Mouse (Mus musculus): ENCODE data around the gene Ptprm. TPM values are rescaled to one million over a fixed set of nuclear protein-coding genes. Genes with fewer than 3 reads are reported as not detected.

Gene Ptprm
- polyA plus RNA-seq, 1 experiment from 2014 or later = 17.7 TPM

DNA sequence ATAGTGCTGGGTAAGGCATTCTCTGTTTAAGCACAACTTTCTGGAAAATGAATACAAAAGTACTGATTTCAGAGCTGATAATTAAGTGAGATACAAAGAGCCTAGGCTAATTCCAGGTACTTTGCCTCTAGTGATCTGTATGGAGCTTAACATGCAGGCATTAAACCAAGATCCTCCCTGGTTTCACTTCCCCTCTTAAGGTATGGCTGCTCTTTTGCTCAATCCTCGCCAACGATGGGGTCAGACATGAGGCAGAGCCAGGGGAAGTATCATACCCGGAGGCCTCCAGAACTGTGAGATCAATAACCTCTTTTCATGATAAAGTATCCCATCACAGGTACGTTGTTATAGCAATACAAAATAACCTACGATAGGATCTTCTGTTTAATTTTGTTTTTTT is 5.3 kb upstream of the Ptprm start:
- no peak overlapping the region for H3K4me3 ChIP-seq
- no peak overlapping the region for H3K4me2 ChIP-seq
- H3K36me3 ChIP-seq = no peaks in the 10 kb centered on the region
- 0 out of 2 replicates have a peak, but pooled peaks cover 6% of the 10 kb centered on the region for H3K27me3 ChIP-seq
- ATAC-seq (ENCODE audit: insufficient number of reproducible peaks, low FRiP score, low TSS enrichment, low read depth) = no peak
- no peaks in the 10 kb centered on the region for H3K9me3 ChIP-seq
- 87% methylated on average over 5 of the region's 5 CpGs for WGBS
- H3K9ac ChIP-seq = no peak overlapping the region
- no peak overlapping the region for H3K27ac ChIP-seq
- H3K4me1 ChIP-seq = peaks cover 7% of the 10 kb centered on the region; the same call in 1 of the 2 replicates

DNA sequence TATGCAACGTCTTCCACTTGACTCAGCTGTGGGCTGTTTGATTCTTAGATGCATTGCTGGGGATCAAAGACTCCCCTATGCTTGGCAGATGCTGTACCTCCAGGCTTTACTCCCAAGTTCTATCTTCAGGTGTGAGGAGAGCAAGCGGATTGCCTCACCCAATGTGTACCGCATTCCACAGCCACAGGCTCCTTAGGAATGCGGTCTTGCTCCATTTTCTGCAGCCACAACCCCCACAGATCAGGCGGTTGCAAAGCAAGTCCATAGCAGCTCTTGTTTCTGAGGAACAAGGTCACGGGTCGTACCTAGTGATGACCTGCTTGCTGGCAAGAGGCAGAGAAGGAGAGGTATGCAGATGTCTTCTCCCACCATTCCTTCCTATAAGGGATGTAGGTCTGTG is 4.3 kb upstream of the Ptprm start:
- H3K4me2 ChIP-seq = no peak overlapping the region
- no peak for ATAC-seq (ENCODE audit: insufficient number of reproducible peaks, low FRiP score, low TSS enrichment, low read depth)

DNA sequence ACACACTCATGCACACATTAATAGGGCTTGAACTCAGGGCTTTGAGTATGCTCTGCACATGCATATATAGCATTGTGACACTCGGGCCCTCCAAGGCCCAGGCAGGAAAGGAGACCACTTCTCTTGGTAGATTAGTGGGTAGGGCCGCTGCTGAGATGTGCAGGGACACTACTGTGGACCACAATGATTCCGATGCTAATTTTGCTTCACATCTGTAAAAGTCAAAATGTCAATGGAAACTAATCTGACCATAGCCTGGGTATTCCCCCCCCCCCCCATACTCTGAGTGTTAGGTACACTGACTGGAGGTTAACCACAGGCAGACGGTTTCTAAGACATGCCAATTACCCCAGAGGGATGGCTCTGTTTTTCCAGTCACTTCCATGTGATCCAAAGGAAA is 2.9 kb upstream of the Ptprm start:
- H3K27ac ChIP-seq = no peak overlapping the region
- ATAC-seq (ENCODE audit: insufficient number of reproducible peaks, low FRiP score, low TSS enrichment, low read depth) = no peak
- no peak overlapping the region for H3K9ac ChIP-seq
- H3K4me3 ChIP-seq = no peak overlapping the region
- 79% methylated on average over 4 of the region's 4 CpGs for WGBS
- H3K27me3 ChIP-seq = 0 out of 2 replicates have a peak, but pooled peaks cover 6% of the 10 kb centered on the region
- H3K4me2 ChIP-seq = no peak overlapping the region
- H3K4me1 ChIP-seq = peaks cover 10% of the 10 kb centered on the region; the same call in 1 of the 2 replicates
- no peaks in the 10 kb centered on the region for H3K9me3 ChIP-seq
- H3K36me3 ChIP-seq = no peaks in the 10 kb centered on the region

More for the DNA sequence above, 4.3 kb upstream of the Ptprm start:
- Histone ChIP-seq H3K27me3 (0 out of 2 replicates have a peak, but pooled peaks cover 6% of the 10 kb centered on the region), H3K4me1 (peaks cover 7% of the 10 kb centered on the region; the same call in 1 of the 2 replicates), H3K36me3 (no peaks in the 10 kb centered on the region), H3K9ac (no peak overlapping the region), H3K9me3 (no peaks in the 10 kb centered on the region), H3K27ac (no peak overlapping the region), H3K4me3 (no peak overlapping the region)
- 72% methylated on average over 7 of the region's 7 CpGs for WGBS

DNA sequence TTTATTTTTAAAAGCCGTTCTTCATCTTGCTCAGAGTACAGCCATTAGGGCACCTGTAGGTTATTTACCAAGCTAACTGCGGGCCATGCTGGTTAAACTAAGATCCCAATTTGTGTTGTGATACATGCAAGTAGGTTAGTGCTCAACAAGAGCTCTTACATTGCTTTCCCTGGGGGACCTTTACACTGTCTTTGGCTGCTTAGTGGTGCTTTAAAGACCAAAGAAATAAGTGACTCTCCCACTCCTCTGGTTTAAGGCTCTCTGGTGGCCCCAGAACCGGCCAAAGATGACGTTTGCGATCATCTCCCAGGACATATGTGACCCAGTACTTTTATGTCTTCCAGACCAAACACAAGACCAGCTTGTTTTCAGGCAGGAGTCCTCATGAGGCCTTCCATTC is 994 bp upstream of the Ptprm start:
- no peak for ATAC-seq (ENCODE audit: insufficient number of reproducible peaks, low FRiP score, low TSS enrichment, low read depth)
- H3K9me3 ChIP-seq = no peaks in the 10 kb centered on the region
- 37% methylated on average over 5 of the region's 5 CpGs for WGBS
- H3K4me1 ChIP-seq = peaks cover 25% of the 10 kb centered on the region
- H3K4me2 ChIP-seq = peak overlapping the region; percentile 84; the same call in 1 of the 2 replicates
- 0 out of 2 replicates have a peak, but pooled peaks cover 3% of the 10 kb centered on the region for H3K27me3 ChIP-seq
- no peaks in the 10 kb centered on the region for H3K36me3 ChIP-seq
- H3K9ac ChIP-seq = no peak overlapping the region
- no peak overlapping the region for H3K27ac ChIP-seq
- H3K4me3 ChIP-seq = peak overlapping the region; percentile 78

DNA sequence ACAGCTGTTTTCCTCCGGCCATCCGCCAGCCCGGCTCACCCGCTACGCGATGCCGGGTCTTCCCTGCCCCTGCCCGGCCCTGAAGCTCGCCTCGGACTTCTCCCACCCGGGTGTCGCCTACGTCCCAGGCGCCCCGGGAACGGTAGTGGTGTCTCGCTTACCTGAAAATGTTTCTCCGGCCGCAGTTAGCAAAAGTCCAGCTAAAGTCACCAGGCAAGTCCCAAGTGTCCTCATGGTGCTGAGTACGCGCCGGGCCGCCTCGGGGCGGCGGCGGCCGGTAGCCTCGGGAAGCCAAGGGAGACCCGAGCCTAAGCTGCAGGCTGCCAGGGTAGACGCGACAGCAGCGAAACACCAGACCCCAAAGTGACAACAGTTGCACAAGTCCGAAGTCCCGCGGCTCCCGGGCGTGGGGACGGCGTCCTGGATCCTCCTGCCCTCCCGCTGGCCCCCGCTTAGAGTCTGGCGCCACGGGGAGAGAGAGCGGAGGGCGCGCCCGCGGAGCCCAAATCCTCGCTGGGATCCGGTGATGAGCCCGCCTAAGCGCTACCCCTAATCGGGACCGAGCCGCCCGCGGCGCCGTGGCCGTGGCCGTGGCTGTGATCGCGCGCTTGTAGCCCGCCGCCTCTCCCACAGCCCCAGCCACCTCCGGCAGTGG is 334 bp downstream of the Ptprm start:
- Histone ChIP-seq H3K27ac (peak overlapping the region; percentile 84), H3K9me3 (no peaks in the 10 kb centered on the region), H3K4me2 (peak overlapping the region; percentile 84), H3K9ac (peak overlapping the region; percentile 79), H3K4me3 (peak overlapping the region; percentile 78), H3K27me3 (0 out of 2 replicates have a peak, but pooled peaks cover 3% of the 10 kb centered on the region), H3K36me3 (no peaks in the 10 kb centered on the region), H3K4me1 (peaks cover 26% of the 10 kb centered on the region)
- ATAC-seq (ENCODE audit: insufficient number of reproducible peaks, low FRiP score, low TSS enrichment, low read depth) = peak; percentile 35
- WGBS = under 1% methylated on average over 68 of the region's 68 CpGs

DNA sequence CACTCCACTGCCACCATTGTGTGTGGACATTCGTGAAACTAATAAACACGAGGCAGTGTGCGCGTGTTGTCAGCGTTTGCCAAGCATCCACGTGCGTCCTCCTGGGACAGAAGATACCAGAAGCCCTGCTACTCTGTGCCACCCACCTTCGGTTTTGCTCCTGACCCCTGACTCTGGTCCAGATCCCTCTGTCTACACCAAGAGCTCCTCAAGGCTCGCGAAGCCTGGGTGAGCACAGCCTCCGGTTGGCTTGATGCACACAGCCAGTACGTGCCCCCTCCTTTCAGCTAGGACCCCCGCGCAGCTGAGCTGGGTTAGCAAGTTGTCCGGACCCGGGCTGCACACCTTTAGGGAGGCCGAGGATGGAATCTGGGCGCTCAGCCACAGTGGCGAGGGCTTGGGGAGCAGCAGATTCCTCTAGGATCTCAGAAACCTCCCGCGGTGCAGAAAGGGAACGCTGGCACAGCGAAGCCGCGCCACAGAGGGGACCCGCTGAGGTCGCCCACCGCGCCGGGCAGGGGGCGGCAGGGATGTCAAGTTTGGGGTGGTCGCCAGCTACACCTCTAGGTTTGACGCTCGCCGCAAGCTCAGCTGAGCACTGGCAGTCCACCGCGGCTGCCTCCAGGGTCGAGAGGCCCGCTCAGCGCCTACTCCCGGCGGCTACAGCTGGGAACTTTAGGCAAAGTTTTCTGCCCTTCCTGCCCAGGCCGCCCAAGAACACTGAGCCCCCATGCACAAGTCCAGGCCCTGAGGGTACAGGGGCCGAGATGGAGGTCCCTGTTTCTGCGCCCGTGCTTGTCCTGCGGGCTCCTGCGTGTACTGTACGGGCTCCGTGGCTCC is 1.1 kb downstream of the Ptprm start:
- H3K36me3 ChIP-seq = no peaks in the 10 kb centered on the region
- H3K4me3 ChIP-seq = peak overlapping the region; percentile 78
- H3K27me3 ChIP-seq = 0 out of 2 replicates have a peak, but pooled peaks cover 3% of the 10 kb centered on the region
- no peaks in the 10 kb centered on the region for H3K9me3 ChIP-seq
- peak overlapping the region; percentile 79 for H3K9ac ChIP-seq
- peak overlapping the region; percentile 84 for H3K4me2 ChIP-seq
- H3K4me1 ChIP-seq = peaks cover 26% of the 10 kb centered on the region
- peak; percentile 25 for ATAC-seq (ENCODE audit: insufficient number of reproducible peaks, low FRiP score, low TSS enrichment, low read depth)
- 3% methylated on average over 50 of the region's 50 CpGs for WGBS
- peak overlapping the region; percentile 84 for H3K27ac ChIP-seq

DNA sequence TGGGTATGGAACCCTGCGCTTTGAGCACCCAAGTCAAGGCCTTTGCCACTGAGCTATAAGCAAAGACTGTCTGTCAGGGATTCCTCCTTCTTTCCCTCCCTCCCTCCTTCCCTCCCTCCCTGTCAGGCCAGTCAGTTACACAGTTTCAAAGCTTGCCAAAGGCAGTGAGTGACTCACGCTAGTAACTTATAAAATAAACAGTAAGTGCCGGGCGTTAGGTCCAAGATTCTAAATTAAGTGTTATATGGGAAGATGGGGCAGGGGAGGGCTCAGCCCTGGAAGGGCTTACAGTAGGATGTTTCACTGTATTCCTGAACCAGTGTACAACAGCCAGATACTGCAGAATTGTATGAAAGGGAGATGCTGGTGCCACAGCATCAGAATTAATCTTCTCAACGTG is 2.8 kb downstream of the Ptprm start:
- Histone ChIP-seq H3K9ac (no peak overlapping the region), H3K36me3 (no peaks in the 10 kb centered on the region), H3K9me3 (no peaks in the 10 kb centered on the region), H3K4me2 (peak overlapping the region; percentile 14; the same call in 1 of the 2 replicates), H3K4me1 (peaks cover 26% of the 10 kb centered on the region), H3K27me3 (0 out of 2 replicates have a peak, but pooled peaks cover 3% of the 10 kb centered on the region), H3K4me3 (peak overlapping the region; percentile 14), H3K27ac (peak overlapping the region; percentile 38; the same call in 1 of the 2 replicates)
- WGBS = 26% methylated on average over 5 of the region's 5 CpGs
- ATAC-seq (ENCODE audit: insufficient number of reproducible peaks, low FRiP score, low TSS enrichment, low read depth) = peak; percentile 25; the same call in 1 of the 2 replicates

DNA sequence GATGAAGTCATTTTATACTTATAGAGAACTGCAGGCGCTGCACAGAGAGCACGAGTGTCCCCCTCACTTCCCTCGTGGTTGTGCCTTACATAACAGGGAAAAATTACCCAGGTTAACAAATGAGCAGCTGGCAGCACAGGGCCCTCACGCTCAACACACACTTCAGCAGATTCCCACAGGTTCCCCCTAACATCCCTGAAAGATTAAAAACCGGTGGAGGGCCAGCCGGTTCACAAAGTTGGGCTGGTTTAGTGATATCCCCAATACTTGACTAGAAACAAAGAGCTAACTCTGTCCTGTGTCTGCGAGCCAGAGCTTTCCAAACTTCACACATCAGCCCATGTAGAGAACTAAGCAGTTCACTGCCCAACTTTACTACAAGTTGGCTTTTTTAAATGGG is 3.7 kb downstream of the Ptprm start:
- H3K4me3 ChIP-seq = no peak overlapping the region
- no peak overlapping the region for H3K9ac ChIP-seq
- WGBS = 40% methylated on average over 7 of the region's 7 CpGs
- peak overlapping the region; percentile 61 for H3K27ac ChIP-seq
- no peak for ATAC-seq (ENCODE audit: insufficient number of reproducible peaks, low FRiP score, low TSS enrichment, low read depth)
- no peak overlapping the region for H3K4me2 ChIP-seq
- H3K4me1 ChIP-seq = peaks cover 26% of the 10 kb centered on the region
- no peaks in the 10 kb centered on the region for H3K36me3 ChIP-seq
- H3K9me3 ChIP-seq = no peaks in the 10 kb centered on the region
- no peaks in the 10 kb centered on the region for H3K27me3 ChIP-seq

DNA sequence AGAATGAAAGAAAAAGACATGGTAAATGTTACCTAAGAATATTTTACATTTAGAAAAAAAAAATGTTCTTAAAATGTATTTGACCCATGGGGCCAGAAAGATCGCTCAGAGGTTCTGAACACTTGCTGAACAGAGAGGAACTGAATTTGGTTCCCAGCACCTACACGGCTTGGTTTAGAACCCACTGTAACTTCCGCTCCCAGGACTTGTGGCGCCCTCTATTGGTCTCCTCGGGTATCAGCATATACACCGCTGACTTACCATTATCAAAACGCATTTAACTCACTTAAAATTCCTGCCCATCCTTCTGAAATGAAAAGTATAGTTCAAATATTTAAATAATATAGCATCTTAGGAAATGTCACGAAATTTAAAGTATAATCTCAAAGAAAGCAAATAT is 4.7 kb downstream of the Ptprm start:
- Histone ChIP-seq H3K9me3 (no peaks in the 10 kb centered on the region), H3K27me3 (no peaks in the 10 kb centered on the region), H3K27ac (no peak overlapping the region), H3K4me2 (no peak overlapping the region), H3K9ac (no peak overlapping the region), H3K4me3 (no peak overlapping the region), H3K4me1 (peaks cover 19% of the 10 kb centered on the region), H3K36me3 (no peaks in the 10 kb centered on the region)
- WGBS = 92% methylated on average over 8 of the region's 8 CpGs
- ATAC-seq (ENCODE audit: insufficient number of reproducible peaks, low FRiP score, low TSS enrichment, low read depth) = no peak

DNA sequence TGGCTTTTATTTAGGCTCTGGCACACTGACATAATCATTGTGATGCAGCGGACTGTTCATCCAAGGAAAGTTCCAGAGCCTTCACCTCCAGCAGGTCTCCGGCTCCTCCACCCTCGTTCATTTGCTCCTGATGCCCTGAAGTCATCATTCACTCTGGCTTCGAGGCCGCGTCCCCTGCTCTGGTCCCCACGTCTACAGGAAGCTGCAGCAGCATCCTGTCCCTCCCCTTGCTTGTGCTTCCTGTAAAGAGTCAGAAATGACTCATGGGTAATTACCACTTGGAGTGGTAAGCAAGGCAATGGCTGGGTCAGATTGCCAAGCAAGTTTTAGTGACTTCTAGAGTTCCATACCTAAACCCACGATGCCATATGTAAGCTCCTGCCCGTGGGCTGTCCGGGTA is 7.3 kb downstream of the Ptprm start:
- no peak overlapping the region for H3K4me2 ChIP-seq
- H3K27ac ChIP-seq = no peak overlapping the region
- no peaks in the 10 kb centered on the region for H3K36me3 ChIP-seq
- no peaks in the 10 kb centered on the region for H3K9me3 ChIP-seq
- no peak overlapping the region for H3K9ac ChIP-seq
- WGBS = 67% methylated on average over 10 of the region's 10 CpGs
- ATAC-seq (ENCODE audit: insufficient number of reproducible peaks, low FRiP score, low TSS enrichment, low read depth) = no peak
- no peak overlapping the region for H3K4me3 ChIP-seq
- H3K27me3 ChIP-seq = no peaks in the 10 kb centered on the region
- H3K4me1 ChIP-seq = peaks cover 14% of the 10 kb centered on the region

DNA sequence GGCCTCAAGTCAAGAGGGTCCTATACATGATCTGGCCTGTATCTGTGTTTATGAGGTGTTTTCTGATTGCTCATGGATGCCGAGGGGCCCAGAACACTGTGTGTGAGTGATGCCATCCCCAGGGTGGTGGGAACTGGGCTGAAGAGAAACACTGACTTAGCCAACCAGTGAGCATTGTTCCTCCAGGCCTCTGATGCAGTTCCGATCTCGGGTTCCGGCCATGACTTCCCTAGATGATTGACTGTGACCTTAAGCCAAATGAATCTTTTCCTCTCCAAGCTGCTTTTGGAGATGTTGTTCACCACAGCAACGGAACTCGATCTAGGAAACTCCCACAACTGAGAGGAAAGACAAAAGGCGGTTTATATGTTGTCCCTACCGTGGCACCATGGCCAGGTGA is 9.1 kb downstream of the Ptprm start:
- Histone ChIP-seq H3K4me2 (no peak overlapping the region), H3K27ac (no peak overlapping the region), H3K4me3 (no peak overlapping the region), H3K36me3 (no peaks in the 10 kb centered on the region), H3K4me1 (peaks cover under 1% of the 10 kb centered on the region; the same call in 1 of the 2 replicates), H3K27me3 (no peaks in the 10 kb centered on the region), H3K9me3 (no peaks in the 10 kb centered on the region), H3K9ac (no peak overlapping the region)
- WGBS = 84% methylated on average over 8 of the region's 8 CpGs
- no peak for ATAC-seq (ENCODE audit: insufficient number of reproducible peaks, low FRiP score, low TSS enrichment, low read depth)

DNA sequence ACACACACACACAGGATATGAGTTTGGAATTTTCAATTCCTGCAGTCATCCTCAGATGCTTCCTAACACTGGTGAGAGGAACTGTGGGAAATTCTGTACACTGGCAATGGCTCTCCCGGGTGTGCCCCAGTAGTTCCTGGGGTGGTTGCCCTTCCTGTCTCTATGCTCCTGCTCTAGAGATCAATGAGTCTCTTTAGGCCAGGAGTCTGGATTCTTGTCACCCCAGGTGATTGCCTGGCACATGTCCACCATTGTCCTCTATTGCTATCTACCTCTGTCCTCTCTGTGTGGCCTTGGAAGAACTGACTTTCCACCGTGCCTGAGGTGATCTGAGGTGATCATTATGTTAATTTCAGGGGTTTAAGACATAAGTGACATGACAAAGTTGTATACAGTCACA is 10.8 kb downstream of the Ptprm start:
- H3K4me2 ChIP-seq = no peak overlapping the region
- no peak overlapping the region for H3K4me3 ChIP-seq
- no peak overlapping the region for H3K27ac ChIP-seq
- WGBS = 67% methylated on average over 2 of the region's 2 CpGs
- H3K36me3 ChIP-seq = no peaks in the 10 kb centered on the region
- no peak overlapping the region for H3K9ac ChIP-seq
- H3K9me3 ChIP-seq = no peaks in the 10 kb centered on the region
- no peaks in the 10 kb centered on the region for H3K4me1 ChIP-seq
- no peaks in the 10 kb centered on the region for H3K27me3 ChIP-seq
- ATAC-seq (ENCODE audit: insufficient number of reproducible peaks, low FRiP score, low TSS enrichment, low read depth) = no peak
